Mouse (Mus musculus) gastrocnemius, postnatal 10 days (tissue): ENCODE data around the gene Ddx28. TPM values are rescaled to one million over a fixed set of nuclear protein-coding genes. Genes with fewer than 3 reads are reported as not detected.
"Not testable (repeated sequence)": the region's sequence is repeated elsewhere in the genome, so short reads cannot be mapped to it uniquely, and the experiment has no call there.

ENCODE experiments used
- DNase-seq: peaks from one replicate; pipeline ENCODE4 v3.0.0; 2021; ENCODE audit warnings: mixed read lengths
- total RNA-seq, 2 experiments: library from RNA; stranded (reverse); gene quantifications; 2 replicates each; pipeline ENCODE4 v1.2.3; 2021

Gene Ddx28
- total RNA-seq, 2 experiments from 2014 or later: 8.0 to 8.4 TPM

- DNase-seq: no peak
These were observed 4.6 kb upstream of the Ddx28 start for GRCm38 (mm10) chr8:106016284-106016683.

- not testable (repeated sequence) for DNase-seq
These were observed 521 bp upstream of the Ddx28 start for GRCm38 (mm10) chr8:106012203-106012602.

GRCm38 (mm10) chr8:106010748-106011642 lies 687 bp downstream of the Ddx28 start:
- peak; percentile 91 for DNase-seq

GRCm38 (mm10) chr8:106007891-106008290 lies 3.8 kb downstream of the Ddx28 start:
- not testable (repeated sequence) for DNase-seq

GRCm38 (mm10) chr8:106007135-106007534 lies 4.5 kb downstream of the Ddx28 start:
- DNase-seq: no peak

- no peak for DNase-seq
These were observed 5.3 kb downstream of the Ddx28 start for GRCm38 (mm10) chr8:106006413-106006812.

- DNase-seq: no peak
These were observed 5.8 kb downstream of the Ddx28 start, which contains the start of gene Dpep2nb for GRCm38 (mm10) chr8:106005875-106006274. Gene Dpep2nb (minus strand): TSS chr8:106005975.

GRCm38 (mm10) chr8:106004538-106005207 lies 7.0 kb downstream of the Ddx28 start:
- DNase-seq: no peak

- DNase-seq: no peak
These were observed 9.8 kb downstream of the Ddx28 start for GRCm38 (mm10) chr8:106001908-106002307.

GRCm38 (mm10) chr8:105998971-105999370 lies 12.7 kb downstream of the Ddx28 start:
- DNase-seq: no peak

GRCm38 (mm10) chr8:105996359-105996758 lies 15.3 kb downstream of the Ddx28 start:
- no peak for DNase-seq

- DNase-seq: no peak
These were observed 18.5 kb downstream of the Ddx28 start for GRCm38 (mm10) chr8:105993226-105993625.

GRCm38 (mm10) chr8:105992499-105992898 lies 19.2 kb downstream of the Ddx28 start:
- no peak for DNase-seq

GRCm38 (mm10) chr8:105991546-105991945 lies 20.1 kb downstream of the Ddx28 start:
- DNase-seq: no peak

- peak; percentile 88 for DNase-seq
These were observed 20.8 kb downstream of the Ddx28 start, which contains the start of gene Dus2 for GRCm38 (mm10) chr8:105990856-105991387. Gene Dus2 (plus strand): TSS chr8:105991337.

- DNase-seq: no peak
These were observed 23.1 kb downstream of the Ddx28 start for GRCm38 (mm10) chr8:105988546-105988945.

- not testable (repeated sequence) for DNase-seq
These were observed 28.3 kb downstream of the Ddx28 start for GRCm38 (mm10) chr8:105983406-105983805.

- no peak for DNase-seq
These were observed 30.5 kb downstream of the Ddx28 start for GRCm38 (mm10) chr8:105981146-105981545.

- DNase-seq: no peak
These were observed 32.4 kb downstream of the Ddx28 start, which contains the start of gene Dpep3 for GRCm38 (mm10) chr8:105979325-105979724. Gene Dpep3 (minus strand): TSS chr8:105979429.

- DNase-seq: no peak
These were observed 36.3 kb downstream of the Ddx28 start for GRCm38 (mm10) chr8:105975363-105975762.

- no peak for DNase-seq
These were observed 40.5 kb downstream of the Ddx28 start for GRCm38 (mm10) chr8:105971019-105971720.

- no peak for DNase-seq
These were observed 42.3 kb downstream of the Ddx28 start for GRCm38 (mm10) chr8:105969367-105969766.
